Mouse (Mus musculus) CH12.LX (cell line): ENCODE measurements around the gene Gm10961.

Experiments
- CHD2 ChIP-seq: IDR thresholded peaks from 2 replicates; pipeline ENCODE4 v1.6.1; 2011; ENCODE audit warnings: low read length, improper control_type of control experiment
- CTCF ChIP-seq, 2 experiments: IDR thresholded peaks in 1 of 2; conservative IDR thresholded peaks in 1 of 2; 2 replicates each; pipeline ENCODE4 v1.5.1; 2011 to 2012; ENCODE audit warnings: low read depth in 2 of 2, low read length in 2 of 2, improper control_type of control experiment in 1 of 2, inconsistent platforms in 1 of 2, mild to moderate bottlenecking in 1 of 2, moderate library complexity in 1 of 2
- GABPA ChIP-seq: IDR thresholded peaks from 2 replicates; pipeline ENCODE4 v1.6.1; 2012; ENCODE audit warnings: low read depth, low read length, improper control_type of control experiment, inconsistent platforms; ENCODE audit not compliant: insufficient replicate concordance
- MAZ ChIP-seq: IDR thresholded peaks from 2 replicates; pipeline ENCODE4 v1.6.1; 2012; ENCODE audit warnings: low read depth, mild to moderate bottlenecking, inconsistent platforms, low read length, improper control_type of control experiment, moderate library complexity
- MXI1 ChIP-seq: IDR thresholded peaks from 2 replicates; pipeline ENCODE4 v1.6.1; 2011; ENCODE audit warnings: mild to moderate bottlenecking, low read depth, low read length, improper control_type of control experiment
- POLR2A ChIP-seq: IDR thresholded peaks from 2 replicates; pipeline ENCODE4 v1.6.1; 2011; ENCODE audit warnings: low read depth, mild to moderate bottlenecking, improper control_type of control experiment, low read length
- TBP ChIP-seq: conservative IDR thresholded peaks from 2 replicates; pipeline ENCODE4 v1.6.1; 2011; ENCODE audit warnings: low read depth, low read length, improper control_type of control experiment
- USF2 ChIP-seq: conservative IDR thresholded peaks from 2 replicates; pipeline ENCODE4 v1.6.1; 2011; ENCODE audit warnings: low read depth, low read length, improper control_type of control experiment

- no peak for TF ChIP-seq GABPA
- TF ChIP-seq MAZ: no peak
- no peak for TF ChIP-seq MXI1
- TF ChIP-seq POLR2A: no peak
- no peak for TF ChIP-seq TBP
- TF ChIP-seq CHD2: no peak
- no peak for TF ChIP-seq USF2
- TF ChIP-seq CTCF (conservative IDR thresholded peaks at IDR 0.05 in 1 of 2, IDR thresholded peaks at IDR 0.05 in 1 of 2; ENCODE audit: low read depth in 2 of 2, low read length in 2 of 2): no peak
These were observed 40.4 kb downstream of the Gm10961 start for GRCm38 (mm10) chr3:107671509-107671908.
